ENCODE assay signal across 17 mouse cellular contexts in the genomic region with DNA sequence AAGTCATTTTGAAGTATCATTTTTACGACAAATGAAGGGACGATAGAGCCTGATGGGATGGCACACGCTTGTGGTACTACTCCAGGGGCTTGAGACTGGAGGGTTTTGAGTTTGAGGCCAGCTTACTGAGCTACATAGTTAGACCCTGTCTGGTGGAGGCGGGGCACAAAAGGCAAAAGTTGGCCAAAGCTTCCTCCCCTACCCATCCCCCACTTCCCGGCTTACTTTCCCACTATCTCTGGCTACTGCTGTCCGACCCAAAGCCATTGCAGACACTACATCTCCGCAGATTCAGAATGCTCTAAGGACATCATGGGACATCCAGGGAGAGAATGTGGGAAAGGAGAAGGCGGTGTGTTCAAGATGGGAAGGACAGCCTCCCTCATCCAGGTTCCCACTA.
DNase-seq lines count a peak whose midpoint lies in the region; ATAC-seq lines count a peak whose summit lies in the region.
"Had no signal": no experiment of that assay in that cellular context is flagged by ENCODE, and none has a peak within 500 bp of the region (broad histone marks: within the 10 kb centered on the region; RNA-seq: fewer than 3 reads in every experiment).

No protein-coding gene starts in this region.

- peak; percentile 41 for DNase-seq in cerebellum, adult 11-12 months
- no peak for DNase-seq in cerebellum, adult 11 months
- no peak for DNase-seq in midbrain, embryonic 10.5 days (ENCODE audit: low spot score)
- no peak for DNase-seq in midbrain, embryonic 11.5 days (ENCODE audit: low spot score, missing footprints)
- DNase-seq in kidney, postnatal 36 days, result no peak
- DNase-seq in gastrocnemius, adult 8-10 months (ENCODE audit: low spot score in 2 of 2), result no peak
- DNase-seq: adrenal gland, postnatal 36 days; kidney, adult 2 months; lung, postnatal 14 days; thymus, postnatal 4 days had no signal

- H3K4me1 ChIP-seq in midbrain, embryonic 10.5 days, result peaks cover 57% of the 10 kb centered on the region
- peaks cover 6% of the 10 kb centered on the region for H3K4me1 ChIP-seq in midbrain, embryonic 11.5 days (ENCODE audit: control insufficient read depth, insufficient read depth, low read length)
- H3K4me1 ChIP-seq in hindbrain, embryonic 13.5 days (replicated peaks), result peaks cover 57% of the 10 kb centered on the region
- H3K4me1 ChIP-seq in neural tube, embryonic 14.5 days (ENCODE audit: control insufficient read depth, insufficient read depth, low read length), result peaks cover 22% of the 10 kb centered on the region
- H3K4me1 ChIP-seq: liver, embryonic 15.5 days had no signal

- no peak for ATAC-seq in midbrain, embryonic 11.5 days (ENCODE audit: low FRiP score)
- ATAC-seq in hindbrain, embryonic 13.5 days (ENCODE audit: low FRiP score), result no peak
- ATAC-seq in neural tube, embryonic 14.5 days (ENCODE audit: low read depth), result no peak
- ATAC-seq: activated CD4-positive, CD25-positive, alpha-beta regulatory T cell, adult 4 months had no signal

- peaks cover 58% of the 10 kb centered on the region for H3K27me3 ChIP-seq in midbrain, embryonic 10.5 days (ENCODE audit: low read depth, poor library complexity, severe bottlenecking)
- H3K27me3 ChIP-seq in midbrain, embryonic 11.5 days (ENCODE audit: control insufficient read depth, insufficient read depth, low read length), result no peaks in the 10 kb centered on the region
- no peaks in the 10 kb centered on the region for H3K27me3 ChIP-seq in hindbrain, embryonic 13.5 days
- H3K27me3 ChIP-seq in neural tube, embryonic 14.5 days (ENCODE audit: control insufficient read depth, insufficient read depth, low read length), result no peaks in the 10 kb centered on the region

- no peaks in the 10 kb centered on the region for H3K9me3 ChIP-seq in midbrain, embryonic 10.5 days (replicated peaks)
- H3K9me3 ChIP-seq in midbrain, embryonic 11.5 days (ENCODE audit: control insufficient read depth, low read length), result no peaks in the 10 kb centered on the region
- no peaks in the 10 kb centered on the region for H3K9me3 ChIP-seq in hindbrain, embryonic 13.5 days
- no peaks in the 10 kb centered on the region for H3K9me3 ChIP-seq in neural tube, embryonic 14.5 days (ENCODE audit: control insufficient read depth, low read length)
- H3K9me3 ChIP-seq: heart, embryonic 13.5 days; limb, embryonic 13.5 days; liver, embryonic 15.5 days had no signal

- no peak overlapping the region for H3K4me3 ChIP-seq in midbrain, embryonic 10.5 days
- H3K4me3 ChIP-seq in midbrain, embryonic 11.5 days (ENCODE audit: low read depth, low read length), result no peak overlapping the region
- H3K4me3 ChIP-seq in hindbrain, embryonic 13.5 days, result no peak overlapping the region
- no peak overlapping the region for H3K4me3 ChIP-seq in neural tube, embryonic 14.5 days (ENCODE audit: low read depth, low read length)
- H3K4me3 ChIP-seq: heart, embryonic 13.5 days; limb, embryonic 13.5 days; liver, embryonic 15.5 days had no signal

- no peak overlapping the region for H3K9ac ChIP-seq in midbrain, embryonic 11.5 days (ENCODE audit: low read length)
- no peak overlapping the region for H3K9ac ChIP-seq in hindbrain, embryonic 13.5 days
- H3K9ac ChIP-seq in neural tube, embryonic 14.5 days (replicated peaks; ENCODE audit: low read depth, low read length), result no peak overlapping the region
- H3K9ac ChIP-seq: heart, embryonic 13.5 days; limb, embryonic 13.5 days; liver, embryonic 15.5 days had no signal

- 67% methylated on average over 8 of the region's 8 CpGs for WGBS in midbrain, embryonic 10.5 days
- WGBS in midbrain, embryonic 11.5 days, result 76% methylated on average over 8 of the region's 8 CpGs
- 73% methylated on average over 8 of the region's 8 CpGs for WGBS in hindbrain, embryonic 13.5 days
- WGBS in neural tube, embryonic 14.5 days, result 66% methylated on average over 8 of the region's 8 CpGs

- H3K36me3 ChIP-seq in midbrain, embryonic 10.5 days, result no peaks in the 10 kb centered on the region
- H3K36me3 ChIP-seq in midbrain, embryonic 11.5 days (ENCODE audit: control insufficient read depth, insufficient read depth, low read length), result no peaks in the 10 kb centered on the region
- peaks cover 7% of the 10 kb centered on the region; the same call in 1 of the 2 replicates for H3K36me3 ChIP-seq in hindbrain, embryonic 13.5 days
- H3K36me3 ChIP-seq in neural tube, embryonic 14.5 days (ENCODE audit: control insufficient read depth, insufficient read depth, low read length), result peaks cover 1% of the 10 kb centered on the region
- H3K36me3 ChIP-seq: heart, embryonic 13.5 days; limb, embryonic 13.5 days; liver, embryonic 15.5 days had no signal

- peak overlapping the region; percentile 49; the same call in 1 of the 2 replicates for H3K27ac ChIP-seq in midbrain, embryonic 10.5 days (replicated peaks)
- H3K27ac ChIP-seq in midbrain, embryonic 11.5 days (ENCODE audit: low read depth, low read length), result no peak overlapping the region
- H3K27ac ChIP-seq in hindbrain, embryonic 13.5 days, result peak overlapping the region; percentile 67; the same call in 1 of the 2 replicates
- H3K27ac ChIP-seq in neural tube, embryonic 14.5 days (ENCODE audit: low read depth, low read length), result peak overlapping the region; percentile 34; the same call in 1 of the 2 replicates
- H3K27ac ChIP-seq: heart, embryonic 13.5 days; limb, embryonic 13.5 days; liver, embryonic 15.5 days; stomach, postnatal 0 days had no signal

- no peak overlapping the region for H3K4me2 ChIP-seq in midbrain, embryonic 11.5 days
- H3K4me2 ChIP-seq in hindbrain, embryonic 13.5 days, result no peak overlapping the region
- no peak overlapping the region for H3K4me2 ChIP-seq in neural tube, embryonic 14.5 days (ENCODE audit: low read depth, low read length)
- H3K4me2 ChIP-seq: heart, embryonic 13.5 days; limb, embryonic 13.5 days; liver, embryonic 15.5 days had no signal
